12 mouse cellular contexts compared by ENCODE assay signal in the genomic region with DNA sequence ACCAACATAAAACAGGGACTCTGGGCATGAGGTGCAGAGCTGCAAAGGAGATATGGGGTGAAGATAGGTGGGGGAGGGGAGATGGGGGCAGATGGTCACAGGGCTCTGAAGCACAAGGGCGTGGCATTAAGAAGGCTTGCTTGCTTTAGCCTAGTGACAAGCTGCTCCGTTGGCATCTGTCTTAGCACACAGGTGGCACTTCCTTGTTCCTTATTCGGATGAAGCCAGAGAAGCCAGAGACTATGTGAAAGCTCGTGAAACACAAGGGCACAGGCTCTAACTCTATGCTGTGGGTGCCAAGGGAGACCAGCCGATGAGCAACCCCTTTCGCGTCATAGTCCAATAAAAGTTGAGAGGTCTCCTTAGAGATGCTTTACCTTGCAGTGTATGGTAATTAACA.
"Had no signal": no experiment of that assay in that cellular context is flagged by ENCODE, and none has a peak within 500 bp of the region (broad histone marks: within the 10 kb centered on the region; RNA-seq: fewer than 3 reads in every experiment).

No protein-coding gene starts in this region.

- H3K4me3 ChIP-seq: layer of hippocampus, adult 2 months; lung, embryonic 15.5 days; midbrain, embryonic 12.5 days; neural tube, embryonic 13.5 days had no signal

- H3K4me1 ChIP-seq: lung, embryonic 15.5 days; neural tube, embryonic 13.5 days had no signal

- H3K4me2 ChIP-seq: liver, embryonic 11.5 days; lung, embryonic 15.5 days; midbrain, embryonic 12.5 days; neural tube, embryonic 13.5 days had no signal

- H3K9me3 ChIP-seq: lung, embryonic 15.5 days; midbrain, embryonic 12.5 days; neural tube, embryonic 13.5 days had no signal

- H3K27ac ChIP-seq: kidney, postnatal 0 days; layer of hippocampus, adult 2 months; lung, embryonic 15.5 days; midbrain, embryonic 12.5 days; neural tube, embryonic 13.5 days had no signal

- H3K27me3 ChIP-seq: lung, embryonic 15.5 days; midbrain, embryonic 12.5 days; neural tube, embryonic 13.5 days had no signal

- H3K36me3 ChIP-seq: lung, embryonic 15.5 days; midbrain, embryonic 12.5 days; neural tube, embryonic 13.5 days had no signal

- ATAC-seq: midbrain, embryonic 16.5 days had no signal

- DNase-seq: kidney, adult 11 months; kidney, postnatal 36 days; retina, postnatal 1 day; thymus, adult 2 months; thymus, postnatal 36 days had no signal

- H3K9ac ChIP-seq: lung, embryonic 15.5 days; midbrain, embryonic 12.5 days; neural tube, embryonic 13.5 days had no signal
